Mouse (Mus musculus) olfactory bulb, adult 2 months (tissue): ENCODE measurements around the gene Hspb11.

ENCODE experiments used
- CTCF ChIP-seq: fragments of 200-500 bp; IDR thresholded peaks from 2 replicates; pipeline ENCODE4 v1.5.1; 2012; ENCODE audit warnings: low read depth, mild to moderate bottlenecking, low read length, moderate library complexity; ENCODE audit not compliant: insufficient read depth
- POLR2A ChIP-seq: fragments of 200-500 bp; IDR thresholded peaks from 2 replicates; pipeline ENCODE4 v1.6.1; 2012; ENCODE audit warnings: mild to moderate bottlenecking, low read depth, low read length, moderate library complexity; ENCODE audit not compliant: insufficient read depth

DNA sequence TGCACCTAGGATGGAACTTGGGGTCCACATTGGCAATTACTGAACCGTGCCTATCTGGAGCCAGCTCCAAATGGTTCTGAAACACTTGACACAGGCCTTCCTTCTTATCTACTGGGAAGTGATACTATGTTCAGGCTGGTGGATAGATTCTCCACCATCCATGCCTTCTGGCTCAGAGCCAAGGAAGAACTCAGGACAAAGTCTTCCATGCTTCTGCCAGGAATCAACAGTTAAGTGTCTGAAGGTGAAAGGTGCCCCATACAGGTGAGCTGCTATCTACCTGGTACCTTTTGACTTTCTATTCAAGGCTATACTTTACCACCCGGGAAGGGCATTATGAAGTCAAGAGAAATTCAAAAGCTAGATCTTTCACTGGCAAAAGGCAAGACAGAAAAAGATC, 15.1 kb upstream of the Hspb11 start:
- TF ChIP-seq POLR2A (no peak), CTCF (no peak)
